ENCODE assay signal across 27 mouse cellular contexts in the genomic region with DNA sequence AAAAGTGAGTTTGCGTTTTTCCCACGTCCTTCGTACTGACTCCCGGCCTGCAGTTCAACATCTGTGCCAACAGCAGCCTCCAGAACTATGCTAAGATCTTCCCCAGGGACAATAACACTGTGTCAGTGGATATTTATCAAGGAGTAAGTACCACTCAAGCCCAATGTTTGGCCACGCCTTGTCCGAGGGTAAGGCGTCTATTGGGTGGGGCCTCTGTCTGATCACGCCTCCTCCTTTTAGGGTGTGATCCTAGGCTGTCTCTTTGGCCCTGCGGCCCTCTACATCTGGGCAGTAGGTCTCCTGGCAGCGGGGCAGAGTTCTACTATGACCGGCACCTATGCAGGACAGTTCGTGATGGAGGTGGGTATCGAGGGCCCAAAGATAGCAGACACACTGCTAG.
"Had no signal": no experiment of that assay in that cellular context is flagged by ENCODE, and none has a peak within 500 bp of the region (broad histone marks: within the 10 kb centered on the region; RNA-seq: fewer than 3 reads in every experiment).

No protein-coding gene starts in this region.

- H3K36me3 ChIP-seq: heart, embryonic 10.5 days; heart, embryonic 12.5 days; hindbrain, embryonic 10.5 days; hindbrain, embryonic 12.5 days; hindbrain, embryonic 15.5 days; kidney, embryonic 15.5 days; limb, embryonic 13.5 days; limb, embryonic 15.5 days; liver, embryonic 12.5 days had no signal

- DNase-seq: gastrocnemius, adult 2 months; gastrocnemius, postnatal 10 days; gastrocnemius, postnatal 25 days; heart, adult 18-20 months; heart, postnatal 10 days; heart, postnatal 4 days; kidney, adult 11 months; kidney, adult 2 months; kidney, adult 9 months; kidney, postnatal 14 days; kidney, postnatal 36 days; layer of hippocampus, adult 9-11 months; layer of hippocampus, postnatal 36 days; left cerebral cortex, postnatal 4 days had no signal

- H3K9me3 ChIP-seq: heart, embryonic 10.5 days; heart, embryonic 12.5 days; hindbrain, embryonic 10.5 days; hindbrain, embryonic 12.5 days; hindbrain, embryonic 15.5 days; kidney, embryonic 15.5 days; limb, embryonic 13.5 days; limb, embryonic 15.5 days; liver, embryonic 12.5 days had no signal

- H3K27ac ChIP-seq: gastrocnemius, adult 2 months; heart, embryonic 10.5 days; hindbrain, embryonic 10.5 days; hindbrain, embryonic 12.5 days; hindbrain, embryonic 15.5 days; hindbrain, postnatal 0 days; kidney, embryonic 15.5 days; kidney, postnatal 0 days; limb, embryonic 13.5 days; limb, embryonic 15.5 days; liver, embryonic 12.5 days; liver, embryonic 14.5 days had no signal

- H3K9ac ChIP-seq: heart, embryonic 12.5 days; hindbrain, embryonic 12.5 days; hindbrain, embryonic 15.5 days; kidney, embryonic 15.5 days; limb, embryonic 13.5 days; limb, embryonic 15.5 days; liver, embryonic 12.5 days; liver, embryonic 14.5 days had no signal

- H3K4me2 ChIP-seq: heart, embryonic 12.5 days; hindbrain, embryonic 12.5 days; hindbrain, embryonic 15.5 days; kidney, embryonic 15.5 days; limb, embryonic 13.5 days; limb, embryonic 15.5 days; liver, embryonic 12.5 days had no signal

- H3K4me3 ChIP-seq: gastrocnemius, adult 2 months; heart, embryonic 10.5 days; heart, embryonic 12.5 days; hindbrain, embryonic 10.5 days; hindbrain, embryonic 12.5 days; hindbrain, embryonic 15.5 days; kidney, embryonic 15.5 days; limb, embryonic 13.5 days; limb, embryonic 15.5 days; liver, embryonic 12.5 days had no signal

- H3K27me3 ChIP-seq: heart, embryonic 12.5 days; hindbrain, embryonic 15.5 days; kidney, embryonic 15.5 days; limb, embryonic 13.5 days; limb, embryonic 15.5 days; liver, embryonic 12.5 days had no signal

- ATAC-seq: hindbrain, postnatal 0 days; intestine, embryonic 16.5 days; liver, embryonic 12.5 days had no signal
